Mouse (Mus musculus) brain, embryonic 14.5 days (tissue): Measurements from ENCODE around the gene Gimap1.

Experiments used
- CTCF ChIP-seq: fragments of 200-500 bp; IDR thresholded peaks from 2 replicates; pipeline ENCODE4 v1.5.1; 2012; ENCODE audit warnings: inconsistent platforms, mild to moderate bottlenecking, moderate library complexity, borderline replicate concordance; ENCODE audit not compliant: insufficient read depth, insufficient read length; ENCODE audit errors: extremely low read depth
- POLR2A ChIP-seq: fragments of 200-500 bp; IDR thresholded peaks from 2 replicates; pipeline ENCODE4 v1.6.1; 2012; ENCODE audit warnings: mild to moderate bottlenecking, inconsistent platforms, borderline replicate concordance; ENCODE audit not compliant: poor library complexity, insufficient read depth, insufficient read length, severe bottlenecking; ENCODE audit errors: extremely low read depth

DNA sequence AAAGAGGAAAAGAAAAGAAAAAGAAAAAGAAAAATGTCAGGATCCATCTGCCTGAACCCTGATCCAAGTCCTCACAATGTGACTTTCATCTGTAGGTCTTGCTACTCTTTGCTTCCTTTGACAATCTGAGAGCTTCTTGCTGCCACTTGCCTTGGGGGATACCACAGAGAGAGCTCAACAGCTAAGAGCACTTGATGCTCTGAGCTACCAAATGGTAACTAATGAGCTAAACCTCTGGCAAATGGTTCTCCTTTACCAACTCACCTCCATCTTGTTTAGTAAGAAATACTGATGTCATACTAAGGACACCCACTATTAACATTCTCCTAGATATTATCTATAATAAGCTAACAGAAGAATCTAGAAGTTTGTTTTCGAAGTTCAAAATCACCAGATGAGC, 5.2 kb upstream of the Gimap1 start:
- TF ChIP-seq POLR2A (no peak), CTCF (no peak)
